Mouse (Mus musculus) liver, embryonic 15.5 days (tissue): ENCODE results near the gene Trim9. TPM values are rescaled to one million over a fixed set of nuclear protein-coding genes. Genes with fewer than 3 reads are reported as not detected.

Experiments
- ATAC-seq: fragments of 200-750 bp; cut with Nextera tagmentation; 2 replicates; pipeline ENCODE4 v1.8.0; 2017; ENCODE audit warnings: moderate number of reproducible peaks, mild to moderate bottlenecking, moderate library complexity; ENCODE audit not compliant: insufficient read depth
- H3K27ac ChIP-seq: fragments of 300-500 bp; sonication (generic); replicated peaks from 2 replicates; pipeline ENCODE4 v1.5.1; 2015; ENCODE audit warnings: mild to moderate bottlenecking, inconsistent platforms
- H3K27me3 ChIP-seq: fragments of 300-500 bp; sonication (generic); 2 replicates; pipeline ENCODE4 v1.6.1; 2015; ENCODE audit warnings: mild to moderate bottlenecking, inconsistent platforms
- H3K36me3 ChIP-seq: fragments of 300-500 bp; sonication (generic); replicated peaks from 2 replicates; pipeline ENCODE4 v1.6.1; 2015; ENCODE audit warnings: moderate library complexity, mild to moderate bottlenecking, inconsistent platforms
- H3K4me1 ChIP-seq: fragments of 300-500 bp; sonication (generic); replicated peaks from 2 replicates; pipeline ENCODE4 v1.6.1; 2015; ENCODE audit warnings: inconsistent platforms
- H3K4me2 ChIP-seq: fragments of 300-500 bp; sonication (generic); 2 replicates; pipeline ENCODE4 v1.6.1; 2015; ENCODE audit warnings: moderate library complexity, mild to moderate bottlenecking, inconsistent platforms
- H3K4me3 ChIP-seq: fragments of 300-500 bp; sonication (generic); replicated peaks from 2 replicates; pipeline ENCODE4 v1.5.1; 2015; ENCODE audit warnings: mild to moderate bottlenecking, inconsistent platforms
- H3K9ac ChIP-seq: fragments of 300-500 bp; sonication (generic); 2 replicates; pipeline ENCODE4 v1.6.1; 2015; ENCODE audit warnings: moderate library complexity, mild to moderate bottlenecking, inconsistent platforms
- H3K9me3 ChIP-seq: fragments of 300-500 bp; sonication (generic); replicated peaks from 2 replicates; pipeline ENCODE4 v1.6.1; 2016; ENCODE audit warnings: inconsistent platforms
- WGBS: fragments of 180-500 bp; shearing (Covaris S2); methylation state at CpG from one replicate; pipeline ENCODE4 v1.1.7; 2015; ENCODE audit warnings: mixed read lengths; ENCODE audit not compliant: insufficient replicate concordance; 5-methylcytosine and 5-hydroxymethylcytosine counted together
- polyA plus RNA-seq: library from polyadenylated mRNA; unstranded; fragments of >200 nt; fragmentation: Nextera tagmentation; extraction: Ambion mirVana; gene quantifications from 2 replicates; pipeline ENCODE4 v1.2.1, GENCODE M21; 2015

Trim9 gene
- polyA plus RNA-seq, 1 experiment from 2014 or later, result 0.03 TPM

- H3K4me3 ChIP-seq, result no peak overlapping the region
- H3K36me3 ChIP-seq, result no peaks in the 10 kb centered on the region
- WGBS, result 70% methylated on average over 7 of the region's 7 CpGs
- no peaks in the 10 kb centered on the region for H3K4me1 ChIP-seq
- H3K9ac ChIP-seq, result no peak overlapping the region
- H3K27ac ChIP-seq, result no peak overlapping the region
- no peak for ATAC-seq
- H3K4me2 ChIP-seq, result no peak overlapping the region
- no peaks in the 10 kb centered on the region for H3K27me3 ChIP-seq
- no peaks in the 10 kb centered on the region for H3K9me3 ChIP-seq
Measured at GRCm38 (mm10) chr12:70284979-70285378, 62.4 kb downstream of the Trim9 start.

- Histone ChIP-seq H3K27ac (no peak overlapping the region), H3K4me2 (no peak overlapping the region), H3K36me3 (no peaks in the 10 kb centered on the region), H3K4me3 (no peak overlapping the region), H3K9ac (no peak overlapping the region), H3K9me3 (no peaks in the 10 kb centered on the region), H3K4me1 (no peaks in the 10 kb centered on the region), H3K27me3 (no peaks in the 10 kb centered on the region)
- WGBS, result 68% methylated on average over 10 of the region's 10 CpGs
- ATAC-seq, result no peak
Measured at GRCm38 (mm10) chr12:70283116-70283731, 64.2 kb downstream of the Trim9 start.

GRCm38 (mm10) chr12:70280930-70281329 is 66.5 kb downstream of the Trim9 start:
- no peaks in the 10 kb centered on the region for H3K9me3 ChIP-seq
- H3K36me3 ChIP-seq, result no peaks in the 10 kb centered on the region
- H3K4me3 ChIP-seq, result no peak overlapping the region
- WGBS, result 67% methylated on average over 2 of the region's 2 CpGs
- H3K27me3 ChIP-seq, result no peaks in the 10 kb centered on the region
- H3K4me2 ChIP-seq, result no peak overlapping the region
- ATAC-seq, result no peak
- H3K4me1 ChIP-seq, result no peaks in the 10 kb centered on the region
- no peak overlapping the region for H3K27ac ChIP-seq
- no peak overlapping the region for H3K9ac ChIP-seq

DNA sequence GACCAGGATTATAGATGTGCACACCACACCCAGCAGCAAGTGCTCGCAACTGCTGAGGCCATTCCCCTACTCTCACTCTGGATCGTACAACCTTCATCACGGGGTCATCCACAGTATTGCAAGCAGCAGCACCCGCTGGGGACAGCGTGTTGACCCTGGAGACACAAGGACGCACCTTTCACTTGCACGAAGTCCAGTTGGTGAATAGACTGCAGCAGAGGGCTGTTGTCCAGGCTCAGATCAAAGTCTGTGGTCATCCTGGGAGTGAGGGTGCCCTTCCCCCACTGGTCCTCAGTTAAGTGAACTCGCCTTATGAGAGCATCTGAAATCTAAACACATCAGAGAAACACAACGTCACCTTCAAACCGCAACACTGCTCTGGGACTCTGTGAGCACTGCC is 67.0 kb downstream of the Trim9 start:
- Histone ChIP-seq H3K4me2 (no peak overlapping the region), H3K36me3 (no peaks in the 10 kb centered on the region), H3K4me1 (no peaks in the 10 kb centered on the region), H3K4me3 (no peak overlapping the region), H3K9me3 (no peaks in the 10 kb centered on the region), H3K27me3 (no peaks in the 10 kb centered on the region), H3K9ac (no peak overlapping the region), H3K27ac (no peak overlapping the region)
- ATAC-seq, result no peak
- 58% methylated on average over 10 of the region's 10 CpGs for WGBS

GRCm38 (mm10) chr12:70277071-70277939 is 70.1 kb downstream of the Trim9 start:
- H3K9me3 ChIP-seq, result no peaks in the 10 kb centered on the region
- H3K4me3 ChIP-seq, result no peak overlapping the region
- no peaks in the 10 kb centered on the region for H3K4me1 ChIP-seq
- no peaks in the 10 kb centered on the region for H3K36me3 ChIP-seq
- ATAC-seq, result peak; percentile 37; the same call in 1 of the 2 replicates
- no peak overlapping the region for H3K4me2 ChIP-seq
- 52% methylated on average over 12 of the region's 12 CpGs for WGBS
- no peak overlapping the region for H3K27ac ChIP-seq
- no peak overlapping the region for H3K9ac ChIP-seq
- no peaks in the 10 kb centered on the region for H3K27me3 ChIP-seq

DNA sequence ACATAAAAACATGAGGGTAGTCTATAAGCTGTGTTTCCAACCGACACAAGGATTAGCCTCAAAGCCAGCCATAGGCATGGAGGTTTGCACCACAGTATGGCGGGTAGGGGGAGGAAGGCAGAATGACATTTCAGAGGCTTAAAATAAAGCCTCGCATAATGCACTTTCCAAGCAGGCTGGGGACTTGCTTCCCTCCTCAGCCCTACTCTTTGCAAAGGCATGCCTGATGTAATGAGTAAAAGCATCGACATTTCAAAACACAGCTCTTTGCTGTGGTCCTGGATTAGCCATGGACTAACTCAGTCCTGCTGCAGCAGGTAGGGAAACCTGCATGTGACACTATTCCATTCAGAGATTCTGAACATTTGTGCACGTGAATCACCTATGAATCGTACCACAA is 77.7 kb downstream of the Trim9 start:
- 0 out of 2 replicates have a peak, but pooled peaks cover 12% of the 10 kb centered on the region for H3K4me1 ChIP-seq
- no peaks in the 10 kb centered on the region for H3K9me3 ChIP-seq
- H3K9ac ChIP-seq, result no peak overlapping the region
- no peak for ATAC-seq
- H3K27ac ChIP-seq, result no peak overlapping the region
- no peak overlapping the region for H3K4me2 ChIP-seq
- H3K36me3 ChIP-seq, result no peaks in the 10 kb centered on the region
- WGBS, result 64% methylated on average over 6 of the region's 6 CpGs
- no peak overlapping the region for H3K4me3 ChIP-seq
- H3K27me3 ChIP-seq, result no peaks in the 10 kb centered on the region

DNA sequence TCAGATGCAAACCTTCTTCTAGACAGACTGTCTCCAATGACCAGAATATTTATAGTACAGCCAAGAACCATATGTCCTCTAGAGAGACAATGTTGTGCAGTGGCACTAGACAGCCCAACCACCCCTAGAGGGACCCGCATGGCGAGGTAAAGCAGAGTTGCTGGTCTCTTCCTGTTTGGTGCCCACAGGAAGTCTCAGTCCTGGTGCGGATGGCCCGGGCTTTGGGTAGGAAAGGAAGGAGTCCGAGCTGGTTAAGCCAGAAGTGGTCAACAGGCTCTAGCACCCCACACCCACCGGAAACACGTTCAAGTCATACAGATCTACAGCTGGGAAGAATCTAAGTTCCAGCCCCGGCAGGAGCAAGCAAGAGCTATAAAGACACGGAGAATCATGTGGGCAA is 80.1 kb downstream of the Trim9 start:
- Histone ChIP-seq H3K4me2 (no peak overlapping the region), H3K4me1 (0 out of 2 replicates have a peak, but pooled peaks cover 12% of the 10 kb centered on the region), H3K36me3 (no peaks in the 10 kb centered on the region), H3K9me3 (no peaks in the 10 kb centered on the region), H3K27ac (no peak overlapping the region), H3K9ac (no peak overlapping the region), H3K27me3 (no peaks in the 10 kb centered on the region), H3K4me3 (no peak overlapping the region)
- 35% methylated on average over 9 of the region's 9 CpGs for WGBS
- no peak for ATAC-seq

- 0 out of 2 replicates have a peak, but pooled peaks cover 12% of the 10 kb centered on the region for H3K4me1 ChIP-seq
- ATAC-seq, result no peak
- no peaks in the 10 kb centered on the region for H3K9me3 ChIP-seq
- H3K4me2 ChIP-seq, result no peak overlapping the region
- H3K27ac ChIP-seq, result no peak overlapping the region
- H3K9ac ChIP-seq, result no peak overlapping the region
- H3K36me3 ChIP-seq, result no peaks in the 10 kb centered on the region
- WGBS, result 17% methylated on average over 8 of the region's 8 CpGs
- no peak overlapping the region for H3K4me3 ChIP-seq
- no peaks in the 10 kb centered on the region for H3K27me3 ChIP-seq
Measured at GRCm38 (mm10) chr12:70266494-70266931, 80.9 kb downstream of the Trim9 start.

DNA sequence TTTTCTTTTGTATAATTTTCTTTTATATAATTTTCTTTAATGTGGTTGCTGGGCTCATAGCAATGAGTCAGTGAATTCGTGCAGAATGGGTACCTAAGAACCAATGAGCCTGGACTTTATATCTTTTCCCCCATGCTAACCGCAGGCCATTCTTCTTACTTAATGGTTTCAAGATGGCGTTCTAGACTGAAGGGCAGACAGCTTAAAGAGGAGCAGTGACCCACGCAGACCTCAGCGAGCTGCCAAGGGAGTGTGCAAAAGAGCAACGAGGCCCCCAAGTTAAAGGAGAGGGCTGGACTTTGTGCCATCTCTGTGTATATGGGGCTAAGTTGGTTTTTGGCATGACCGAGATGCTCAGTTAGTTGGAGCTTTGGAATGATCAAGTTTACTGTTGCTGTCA is 83.7 kb downstream of the Trim9 start:
- H3K4me2 ChIP-seq, result no peak overlapping the region
- no peaks in the 10 kb centered on the region for H3K27me3 ChIP-seq
- no peak overlapping the region for H3K9ac ChIP-seq
- no peak overlapping the region for H3K4me3 ChIP-seq
- H3K36me3 ChIP-seq, result no peaks in the 10 kb centered on the region
- 0 out of 2 replicates have a peak, but pooled peaks cover 12% of the 10 kb centered on the region for H3K4me1 ChIP-seq
- H3K9me3 ChIP-seq, result no peaks in the 10 kb centered on the region
- H3K27ac ChIP-seq, result no peak overlapping the region
- WGBS, result 63% methylated on average over 7 of the region's 7 CpGs
- no peak for ATAC-seq

DNA sequence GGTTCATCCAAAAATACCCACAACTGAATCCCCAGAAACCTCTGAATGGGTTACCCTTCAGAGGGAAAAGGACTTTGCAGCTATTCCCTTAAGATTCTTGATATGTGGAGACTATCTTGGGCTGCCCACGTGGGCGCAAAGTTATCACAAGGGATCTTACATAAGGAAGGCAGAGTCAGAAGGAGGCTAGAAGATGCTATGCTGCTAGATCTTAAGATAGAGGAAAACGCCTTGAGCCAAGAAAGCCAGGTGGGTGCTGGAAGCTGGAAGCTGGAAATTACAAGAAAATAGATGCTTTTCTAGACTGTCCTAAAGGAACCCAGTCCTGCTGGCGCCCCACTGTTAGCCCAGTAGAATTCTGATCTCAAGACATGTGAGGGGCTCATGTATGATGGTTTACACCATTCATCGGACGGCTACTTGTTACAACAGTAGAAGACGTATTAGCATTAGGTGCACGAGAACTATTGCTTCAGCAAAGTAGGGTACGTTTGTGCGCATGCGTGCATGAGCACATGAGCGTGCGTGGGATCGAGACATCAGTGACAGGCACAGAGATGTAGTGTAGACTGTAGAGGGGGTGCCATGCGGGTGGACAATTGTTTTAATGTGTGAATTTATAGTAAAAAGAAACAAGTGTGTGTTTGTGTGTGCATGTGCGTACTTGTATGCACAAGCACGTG is 85.0 kb downstream of the Trim9 start:
- no peak for ATAC-seq
- Histone ChIP-seq H3K4me2 (no peak overlapping the region), H3K9me3 (no peaks in the 10 kb centered on the region), H3K27me3 (no peaks in the 10 kb centered on the region), H3K36me3 (no peaks in the 10 kb centered on the region), H3K27ac (no peak overlapping the region), H3K9ac (no peak overlapping the region), H3K4me1 (0 out of 2 replicates have a peak, but pooled peaks cover 7% of the 10 kb centered on the region), H3K4me3 (no peak overlapping the region)
- 73% methylated on average over 17 of the region's 17 CpGs for WGBS
